Mouse (Mus musculus) heart, embryonic 14.5 days (tissue): ENCODE measurements around the gene Slf2. TPM values are rescaled to one million over a fixed set of nuclear protein-coding genes. Genes with fewer than 3 reads are reported as not detected.

Source experiments
- ATAC-seq: fragments of 200-750 bp; cut with Nextera tagmentation; 2 replicates; pipeline ENCODE4 v1.8.0; 2017; ENCODE audit warnings: low read depth, moderate TSS enrichment; ENCODE audit not compliant: insufficient number of reproducible peaks, insufficient read depth, low FRiP score
- H3K27ac ChIP-seq, 2 experiments: fragments of 200-500 bp in 1 of 2; fragments of 300-500 bp in 1 of 2; sonication (generic) in 1 of 2; replicated peaks in 1 of 2; 2 replicates each; pipeline ENCODE4 v1.5.1; 2012 to 2014; ENCODE audit warnings: low read depth in 2 of 2, low read length in 2 of 2, control low read depth in 1 of 2, mild to moderate bottlenecking in 1 of 2, mixed read lengths in 1 of 2; ENCODE audit not compliant: control insufficient read depth in 1 of 2, insufficient read depth in 1 of 2
- H3K27me3 ChIP-seq: fragments of 300-500 bp; sonication (generic); 2 replicates; pipeline ENCODE4 v1.6.1; 2014; ENCODE audit warnings: mild to moderate bottlenecking, low read length, control low read depth; ENCODE audit not compliant: control insufficient read depth, insufficient read depth
- H3K36me3 ChIP-seq: fragments of 300-500 bp; sonication (generic); 2 replicates; pipeline ENCODE4 v1.6.1; 2014; ENCODE audit warnings: mild to moderate bottlenecking, control low read depth, low read length, mixed read lengths; ENCODE audit not compliant: control insufficient read depth, insufficient read depth
- H3K4me1 ChIP-seq, 2 experiments: fragments of 200-500 bp in 1 of 2; fragments of 300-500 bp in 1 of 2; sonication (generic) in 1 of 2; 2 replicates each; pipeline ENCODE4 v1.6.1; 2012 to 2014; ENCODE audit warnings: low read length in 2 of 2, control low read depth in 1 of 2, mixed read lengths in 1 of 2; ENCODE audit not compliant: control insufficient read depth in 2 of 2, insufficient read depth in 2 of 2
- H3K4me2 ChIP-seq: fragments of 300-500 bp; sonication (generic); 2 replicates; pipeline ENCODE4 v1.6.1; 2014; ENCODE audit warnings: mild to moderate bottlenecking, low read length
- H3K4me3 ChIP-seq, 2 experiments: fragments of 200-500 bp in 1 of 2; fragments of 300-500 bp in 1 of 2; sonication (generic) in 1 of 2; 2 replicates each; pipeline ENCODE4 v1.5.1; 2012 to 2014; ENCODE audit warnings: low read length in 2 of 2, mild to moderate bottlenecking in 2 of 2, control low read depth in 1 of 2, low read depth in 1 of 2, moderate library complexity in 1 of 2; ENCODE audit not compliant: control insufficient read depth in 1 of 2, insufficient read depth in 1 of 2
- H3K9ac ChIP-seq: fragments of 300-500 bp; sonication (generic); 2 replicates; pipeline ENCODE4 v1.6.1; 2014; ENCODE audit warnings: mild to moderate bottlenecking, low read length
- H3K9me3 ChIP-seq: fragments of 300-500 bp; sonication (generic); 2 replicates; pipeline ENCODE4 v1.6.1; 2016; ENCODE audit warnings: low read length, control low read depth; ENCODE audit not compliant: control insufficient read depth
- WGBS: fragments of 180-500 bp; shearing (Covaris S2); extraction: QIAGEN DNeasy Blood & Tissue Kit; methylation state at CpG from one replicate; pipeline ENCODE4 v1.1.7; 2014; 5-methylcytosine and 5-hydroxymethylcytosine counted together
- polyA plus RNA-seq: library from polyadenylated mRNA; unstranded; fragments of >200 nt; fragmentation: Nextera tagmentation; extraction: Ambion mirVana; gene quantifications from 2 replicates; pipeline ENCODE4 v1.2.1, GENCODE M21; 2014

Slf2 gene
- polyA plus RNA-seq, 1 experiment from 2014 or later: 47.0 TPM

DNA sequence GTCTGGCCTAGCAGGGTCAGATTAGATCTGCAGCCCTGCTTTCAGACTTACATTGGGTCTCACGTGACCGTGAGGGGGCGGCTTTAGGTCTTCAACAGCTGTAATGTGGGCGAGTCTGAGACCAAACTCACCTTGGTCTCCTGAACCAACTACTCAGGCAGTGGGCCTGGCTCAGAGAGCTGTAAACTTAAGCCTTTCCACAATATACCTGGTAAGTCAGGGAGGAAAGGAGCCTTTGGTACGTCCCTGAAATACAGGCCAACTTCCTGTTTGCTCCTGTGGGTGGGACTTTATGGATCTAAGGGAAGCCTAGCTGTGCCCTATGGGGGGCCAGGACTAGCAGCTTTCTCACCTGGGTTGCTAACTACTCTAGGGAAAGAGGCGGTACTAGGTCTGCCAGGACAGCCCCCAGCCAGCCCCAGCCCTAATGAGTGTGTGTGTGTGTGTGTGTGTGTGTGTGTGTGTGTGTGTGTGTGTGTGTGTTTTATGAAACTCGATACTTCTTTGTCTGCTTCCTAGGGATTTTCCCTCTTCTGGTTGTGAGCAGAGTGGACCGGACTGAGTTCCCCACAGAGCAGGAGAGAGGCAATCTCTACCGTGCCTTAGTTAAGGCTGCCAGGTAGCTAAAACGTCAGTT lies 83.5 kb downstream of the Slf2 start, which contains the start of gene Lzts2:
TSS of gene Lzts2 (plus strand) at position 80 of the 637 bp plus-strand sequence.
- 8% methylated on average over 10 of the region's 10 CpGs for WGBS
- H3K27ac ChIP-seq: peak within 1 kb of the TSS; percentile 100
- H3K4me3 ChIP-seq: peak within 1 kb of the TSS; percentile 58 to 79
- ATAC-seq: no peak
- no peaks in the 10 kb centered on the region for H3K27me3 ChIP-seq
- H3K4me2 ChIP-seq: peak within 1 kb of the TSS; percentile 98
- H3K4me1 ChIP-seq: peaks cover 16 to 24% of the 10 kb centered on the region in 2 experiments
- peaks cover 34% of the 10 kb centered on the region for H3K36me3 ChIP-seq
- H3K9ac ChIP-seq: peak within 1 kb of the TSS; percentile 96
- no peaks in the 10 kb centered on the region for H3K9me3 ChIP-seq

DNA sequence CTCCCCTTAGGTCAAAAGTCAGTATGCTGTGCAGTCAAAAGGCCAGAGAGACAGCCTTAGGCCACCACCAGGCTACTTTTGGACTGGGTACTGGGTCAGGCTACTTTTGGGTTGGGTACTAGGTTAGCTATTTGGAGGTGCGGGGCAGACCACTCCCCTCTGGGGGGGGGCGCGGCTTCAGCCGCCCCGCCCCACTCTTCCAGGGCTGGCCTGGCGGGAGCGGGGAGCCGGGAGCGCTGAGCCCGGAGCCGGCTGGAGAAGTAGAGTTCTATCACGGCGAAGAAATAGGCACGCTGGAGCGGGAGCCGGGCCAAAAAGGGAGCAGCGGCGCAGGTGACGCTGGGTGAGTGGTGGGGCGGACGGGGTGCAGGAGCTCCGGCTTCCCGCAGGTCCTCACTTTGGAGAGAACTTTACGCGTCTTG lies 84.0 kb downstream of the Slf2 start:
- H3K4me3 ChIP-seq: peak overlapping the region; percentile 58 to 79
- under 1% methylated on average over 25 of the region's 25 CpGs for WGBS
- peak overlapping the region; percentile 98 for H3K4me2 ChIP-seq
- peak overlapping the region; percentile 96 for H3K9ac ChIP-seq
- H3K9me3 ChIP-seq: no peaks in the 10 kb centered on the region
- H3K4me1 ChIP-seq: peaks cover 16 to 29% of the 10 kb centered on the region in 2 experiments
- H3K36me3 ChIP-seq: peaks cover 30% of the 10 kb centered on the region
- H3K27ac ChIP-seq: peak overlapping the region; percentile 100
- no peaks in the 10 kb centered on the region for H3K27me3 ChIP-seq
- peak; percentile 7; the same call in 1 of the 2 replicates for ATAC-seq

DNA sequence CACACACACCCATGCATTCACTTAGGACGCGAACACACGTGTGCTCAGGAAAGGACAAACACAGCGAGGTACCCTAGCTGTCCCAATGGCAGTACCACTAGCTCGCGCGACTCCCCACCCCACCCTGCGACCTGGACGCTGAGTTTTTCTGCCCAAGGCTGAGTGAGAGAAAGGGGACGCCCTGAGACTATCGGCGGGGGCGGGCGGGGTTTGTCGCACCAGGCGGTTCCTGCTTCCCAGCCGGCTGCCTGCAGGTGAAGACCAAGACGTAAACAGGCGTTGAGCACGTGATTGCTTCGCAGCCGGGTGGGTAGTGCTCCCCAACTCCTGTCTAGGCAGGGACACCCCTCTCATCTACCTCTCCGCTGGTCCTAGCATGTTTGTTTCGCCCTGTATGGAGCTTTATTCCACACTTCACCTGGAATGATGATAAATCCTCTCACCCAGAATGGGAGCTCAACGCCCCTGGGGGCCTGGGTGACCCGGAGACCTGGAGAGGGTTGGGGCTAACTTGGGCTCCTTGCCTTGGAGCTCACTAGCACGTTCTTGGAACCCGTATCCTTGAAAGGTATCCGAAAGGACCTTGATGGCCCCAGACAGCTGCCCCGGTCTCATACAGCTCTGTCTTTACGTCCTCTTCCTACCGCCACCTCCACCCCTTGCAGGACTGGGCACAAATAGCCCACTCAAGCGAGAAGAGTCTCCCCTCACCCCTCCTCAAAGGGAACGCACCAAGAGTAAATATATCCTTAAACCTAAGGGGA lies 84.7 kb downstream of the Slf2 start:
- Histone ChIP-seq H3K4me3 (peak overlapping the region; percentile 58 to 79), H3K4me1 (peaks cover 22 to 36% of the 10 kb centered on the region in 2 experiments), H3K4me2 (peak overlapping the region; percentile 98), H3K27ac (peak overlapping the region; percentile 100), H3K9ac (peak overlapping the region; percentile 96), H3K36me3 (peaks cover 25% of the 10 kb centered on the region), H3K27me3 (no peaks in the 10 kb centered on the region), H3K9me3 (no peaks in the 10 kb centered on the region)
- WGBS: under 1% methylated on average over 34 of the region's 34 CpGs
- no peak for ATAC-seq

DNA sequence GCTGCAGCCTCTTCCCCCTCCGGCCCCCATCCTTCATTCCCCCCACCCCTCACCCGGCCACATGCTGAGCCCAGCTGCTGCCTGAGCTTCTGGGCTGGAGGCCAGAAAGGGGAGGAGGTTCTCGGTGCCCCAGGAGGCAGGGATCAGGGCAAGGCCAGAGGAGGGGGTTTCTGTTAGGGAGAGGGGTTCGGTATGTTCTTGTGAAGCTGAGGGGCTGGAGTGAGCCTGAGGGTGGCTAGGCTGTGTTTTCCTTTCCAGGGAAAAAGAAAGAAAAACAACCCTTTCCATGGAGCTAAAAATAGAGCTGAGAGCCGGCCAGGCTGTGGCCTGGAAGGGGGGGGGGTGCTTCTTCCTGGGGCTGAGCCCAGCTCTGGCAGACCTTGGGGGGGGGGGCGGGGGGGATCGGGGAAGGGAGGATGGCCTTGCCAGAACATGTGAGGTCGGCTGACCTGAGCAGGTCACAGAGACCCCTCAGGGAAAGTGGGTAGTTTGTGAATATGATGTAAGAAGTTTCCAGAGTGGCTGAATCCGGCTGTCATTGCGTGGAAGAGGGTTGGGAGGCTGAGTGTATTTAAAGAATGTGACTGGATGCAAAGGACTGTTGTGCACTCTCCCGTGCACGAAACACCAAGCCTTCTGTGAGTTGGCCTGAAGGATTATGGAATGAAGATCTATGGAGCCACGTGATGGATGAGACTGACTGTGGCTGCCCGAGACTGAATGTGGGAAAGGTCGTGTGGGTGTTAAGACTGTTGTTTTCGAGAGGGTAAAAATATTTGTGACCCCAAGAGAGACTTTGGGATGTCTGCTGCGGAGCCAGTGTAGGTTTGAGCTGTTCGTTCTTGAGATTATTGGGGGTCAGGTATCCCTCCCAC lies 85.6 kb downstream of the Slf2 start:
- under 1% methylated on average over 17 of the region's 18 CpGs for WGBS
- peak; percentile 28 for ATAC-seq

DNA sequence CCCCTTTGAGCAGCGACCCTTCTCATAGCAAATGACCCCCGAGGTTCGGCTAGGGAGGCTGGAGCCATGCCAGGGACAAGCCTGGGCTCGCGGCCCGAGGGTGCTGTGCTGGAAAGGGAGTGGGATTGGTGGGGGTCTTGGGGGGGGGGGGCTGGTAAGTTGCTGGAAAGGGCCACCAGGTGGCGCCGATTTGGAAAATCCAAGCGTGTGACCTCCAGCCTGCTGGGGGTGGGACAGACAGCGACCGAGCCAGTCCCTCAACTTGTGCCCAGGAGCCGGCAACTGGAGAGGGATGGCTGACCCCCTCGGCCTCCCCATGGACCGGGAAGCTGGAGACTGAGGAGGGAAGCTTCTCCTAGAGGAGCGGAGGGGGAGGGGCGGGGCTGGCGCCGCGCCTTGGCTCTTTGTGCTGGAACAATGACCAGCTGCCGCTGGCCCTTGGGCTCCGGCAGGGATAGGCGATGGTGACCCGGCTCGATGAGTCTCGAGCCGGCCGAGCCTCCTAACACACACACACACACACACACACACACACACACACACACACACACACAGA lies 86.3 kb downstream of the Slf2 start:
- H3K36me3 ChIP-seq: peaks cover 23% of the 10 kb centered on the region
- H3K4me3 ChIP-seq: peak overlapping the region; percentile 68 to 79
- ATAC-seq: peak; percentile 60
- no peaks in the 10 kb centered on the region for H3K9me3 ChIP-seq
- WGBS: 1% methylated on average over 23 of the region's 27 CpGs
- H3K4me2 ChIP-seq: peak overlapping the region; percentile 98
- H3K27me3 ChIP-seq: no peaks in the 10 kb centered on the region
- H3K27ac ChIP-seq: peak overlapping the region; percentile 98 to 100
- peak overlapping the region; percentile 96 for H3K9ac ChIP-seq
- H3K4me1 ChIP-seq: peaks cover 23 to 46% of the 10 kb centered on the region in 2 experiments

More for the DNA sequence above, 85.6 kb downstream of the Slf2 start:
- no peaks in the 10 kb centered on the region for H3K9me3 ChIP-seq
- H3K4me2 ChIP-seq: peak overlapping the region; percentile 98
- H3K9ac ChIP-seq: peak overlapping the region; percentile 96
- peaks cover 23% of the 10 kb centered on the region for H3K36me3 ChIP-seq
- no peaks in the 10 kb centered on the region for H3K27me3 ChIP-seq
- peak overlapping the region; percentile 58 to 79 for H3K4me3 ChIP-seq
- peaks cover 23 to 45% of the 10 kb centered on the region in 2 experiments for H3K4me1 ChIP-seq
- H3K27ac ChIP-seq: peak overlapping the region; percentile 100

DNA sequence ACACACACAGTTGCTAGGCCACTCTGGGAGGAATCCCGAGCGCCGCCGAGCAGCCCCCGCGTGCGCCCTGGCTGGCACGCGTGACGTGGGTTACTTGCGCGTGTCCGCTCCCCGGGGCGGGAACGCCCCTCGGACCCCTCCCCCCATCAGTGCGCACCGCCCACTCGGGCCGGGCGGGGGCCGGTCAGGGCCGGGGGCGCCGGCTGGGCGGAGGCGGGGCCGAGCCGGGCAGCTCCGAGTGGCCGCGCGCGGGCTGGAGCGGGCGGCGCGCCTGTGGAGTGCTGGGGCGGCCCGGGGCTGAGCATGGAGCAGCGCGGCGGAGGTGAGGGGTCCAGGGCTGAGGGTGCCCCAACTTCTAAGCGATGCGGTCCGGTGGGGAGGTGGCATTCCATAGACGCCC lies 87.0 kb downstream of the Slf2 start:
- H3K36me3 ChIP-seq: peaks cover 24% of the 10 kb centered on the region
- WGBS: under 1% methylated on average over 48 of the region's 48 CpGs
- H3K27me3 ChIP-seq: no peaks in the 10 kb centered on the region
- peak overlapping the region; percentile 98 to 100 for H3K27ac ChIP-seq
- H3K4me1 ChIP-seq: peaks cover 23 to 46% of the 10 kb centered on the region in 2 experiments
- H3K9ac ChIP-seq: peak overlapping the region; percentile 96
- peak overlapping the region; percentile 98 for H3K4me2 ChIP-seq
- peak overlapping the region; percentile 68 to 79 for H3K4me3 ChIP-seq
- peak; percentile 76 for ATAC-seq
- H3K9me3 ChIP-seq: no peaks in the 10 kb centered on the region
